Mouse (Mus musculus): ENCODE measurements around the gene Smarca2. TPM values are rescaled to one million over a fixed set of nuclear protein-coding genes. Genes with fewer than 3 reads are reported as not detected.
A peak's percentile ranks its signal among the peaks of the same experiment; 100 is the strongest.

The Smarca2 gene
- polyA plus RNA-seq, 1 experiment from 2014 or later, result 40.7 TPM

- peaks cover 48% of the 10 kb centered on the region for H3K27me3 ChIP-seq (ENCODE audit: low read depth, poor library complexity, severe bottlenecking)
- peak; percentile 68 for DNase-seq (ENCODE audit: low spot score)
- peaks cover 51% of the 10 kb centered on the region for H3K4me1 ChIP-seq
- peak overlapping the region; percentile 76 for H3K4me3 ChIP-seq
- peak overlapping the region; percentile 77 for H3K27ac ChIP-seq
- H3K9me3 ChIP-seq (replicated peaks), result no peaks in the 10 kb centered on the region
- WGBS, result under 1% methylated on average over 42 of the region's 44 CpGs
- H3K36me3 ChIP-seq, result no peaks in the 10 kb centered on the region
Observed at GRCm38 (mm10) chr19:26605438-26606320, 829 bp downstream of the Smarca2 start.

DNA sequence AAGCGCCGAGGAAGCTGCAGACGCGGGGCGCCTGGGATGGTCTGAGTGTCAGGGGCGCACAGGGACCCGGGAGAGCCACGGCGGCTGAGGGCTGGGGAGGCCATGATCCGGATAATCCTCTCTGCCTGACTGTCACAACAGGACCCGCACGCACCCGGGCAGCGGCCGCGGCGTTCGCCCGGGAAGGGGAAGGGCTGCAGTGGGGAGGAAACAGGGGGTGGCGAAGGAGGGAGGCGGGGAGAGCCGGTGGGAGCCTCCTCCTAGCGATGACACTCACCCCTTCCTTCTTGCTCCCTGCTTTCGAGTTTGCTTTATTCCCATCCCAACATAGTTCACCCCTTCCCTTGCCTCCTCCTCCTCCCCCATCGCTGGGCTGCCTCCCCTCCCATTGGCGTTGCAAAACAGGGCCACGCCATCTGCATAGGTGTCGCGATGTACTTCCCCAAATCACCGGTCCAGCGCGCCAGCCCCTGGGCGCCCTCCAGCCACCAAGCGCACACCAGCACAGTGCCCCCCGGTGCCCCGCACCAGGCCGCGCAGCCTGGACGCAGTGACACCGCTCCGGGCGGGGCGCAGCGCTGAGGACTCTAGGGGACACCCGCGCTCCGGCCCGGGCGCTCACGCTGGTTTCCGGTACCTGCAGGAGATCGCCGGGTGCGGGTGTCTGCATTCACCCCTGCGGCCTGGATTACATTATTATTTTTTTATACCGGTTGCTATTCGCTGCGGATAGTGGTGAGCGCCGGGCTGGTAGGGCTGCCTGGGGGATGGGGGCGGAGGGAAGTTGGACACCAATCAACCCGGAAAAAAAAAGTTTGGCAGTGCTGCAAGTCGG, 1.7 kb downstream of the Smarca2 start:
- peaks cover 51% of the 10 kb centered on the region for H3K4me1 ChIP-seq
- DNase-seq (ENCODE audit: low spot score), result peak; percentile 72
- H3K27me3 ChIP-seq (ENCODE audit: low read depth, poor library complexity, severe bottlenecking), result peaks cover 47% of the 10 kb centered on the region
- no peaks in the 10 kb centered on the region for H3K9me3 ChIP-seq (replicated peaks)
- peak overlapping the region; percentile 76 for H3K4me3 ChIP-seq
- peak overlapping the region; percentile 77 for H3K27ac ChIP-seq
- WGBS, result under 1% methylated on average over 63 of the region's 63 CpGs
- H3K36me3 ChIP-seq, result no peaks in the 10 kb centered on the region

- under 1% methylated on average over 56 of the region's 56 CpGs for WGBS
- peak overlapping the region; percentile 76 for H3K4me3 ChIP-seq
- H3K27me3 ChIP-seq (ENCODE audit: low read depth, poor library complexity, severe bottlenecking), result peaks cover 41% of the 10 kb centered on the region
- DNase-seq (ENCODE audit: low spot score), result no peak
- peak overlapping the region; percentile 77 for H3K27ac ChIP-seq
- peaks cover 51% of the 10 kb centered on the region for H3K4me1 ChIP-seq
- no peaks in the 10 kb centered on the region for H3K9me3 ChIP-seq (replicated peaks)
- no peaks in the 10 kb centered on the region for H3K36me3 ChIP-seq
Observed at GRCm38 (mm10) chr19:26607156-26607536, 2.3 kb downstream of the Smarca2 start.

- under 1% methylated on average over 39 of the region's 39 CpGs for WGBS
- peak overlapping the region; percentile 77 for H3K27ac ChIP-seq
- DNase-seq (ENCODE audit: low spot score), result peak; percentile 69
- H3K4me1 ChIP-seq, result peaks cover 49% of the 10 kb centered on the region
- peak overlapping the region; percentile 76 for H3K4me3 ChIP-seq
- peaks cover 39% of the 10 kb centered on the region for H3K27me3 ChIP-seq (ENCODE audit: low read depth, poor library complexity, severe bottlenecking)
- H3K36me3 ChIP-seq, result no peaks in the 10 kb centered on the region
- no peaks in the 10 kb centered on the region for H3K9me3 ChIP-seq (replicated peaks)
Observed at GRCm38 (mm10) chr19:26607551-26608433, 2.9 kb downstream of the Smarca2 start.

DNA sequence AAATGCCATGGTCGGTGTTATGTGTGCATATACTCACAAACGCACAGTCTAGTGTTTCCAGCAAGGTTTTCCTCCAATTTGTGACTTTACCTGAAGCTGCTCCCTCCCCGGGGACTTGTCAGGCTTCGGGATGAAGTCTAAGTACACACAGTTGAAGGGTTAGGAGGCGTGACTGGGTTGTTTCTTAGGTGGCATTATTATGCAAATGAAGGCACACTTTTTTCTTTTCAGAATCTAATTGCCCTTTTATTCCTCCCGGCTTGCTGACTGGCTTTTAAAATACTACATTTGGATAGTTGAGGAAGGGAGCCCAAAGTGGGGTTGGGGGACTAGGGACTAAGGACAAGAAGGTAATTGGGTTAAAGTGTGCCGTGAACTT, 3.6 kb downstream of the Smarca2 start:
- DNase-seq (ENCODE audit: low spot score), result no peak
- no peak overlapping the region for H3K27ac ChIP-seq
- no peaks in the 10 kb centered on the region for H3K9me3 ChIP-seq (replicated peaks)
- H3K4me1 ChIP-seq, result peaks cover 47% of the 10 kb centered on the region
- WGBS, result 7% methylated on average over 7 of the region's 7 CpGs
- H3K36me3 ChIP-seq, result no peaks in the 10 kb centered on the region
- H3K27me3 ChIP-seq (ENCODE audit: low read depth, poor library complexity, severe bottlenecking), result peaks cover 39% of the 10 kb centered on the region
- peak overlapping the region; percentile 76; the same call in 1 of the 2 replicates for H3K4me3 ChIP-seq

- Histone ChIP-seq H3K9me3 (replicated peaks) (no peaks in the 10 kb centered on the region), H3K4me1 (peaks cover 35% of the 10 kb centered on the region), H3K4me3 (no peak overlapping the region), H3K36me3 (no peaks in the 10 kb centered on the region), H3K27ac (no peak overlapping the region), H3K27me3 (ENCODE audit: low read depth, poor library complexity, severe bottlenecking) (peaks cover 39% of the 10 kb centered on the region)
- 42% methylated on average over 2 of the region's 2 CpGs for WGBS
- DNase-seq (ENCODE audit: low spot score), result no peak
Observed at GRCm38 (mm10) chr19:26609637-26610036, 4.8 kb downstream of the Smarca2 start.

GRCm38 (mm10) chr19:26612995-26613394, 8.1 kb downstream of the Smarca2 start:
- H3K27me3 ChIP-seq (ENCODE audit: low read depth, poor library complexity, severe bottlenecking), result peaks cover 18% of the 10 kb centered on the region
- no peak for DNase-seq (ENCODE audit: low spot score)
- WGBS, result 24% methylated on average over 4 of the region's 4 CpGs
- H3K36me3 ChIP-seq, result no peaks in the 10 kb centered on the region
- peaks cover 9% of the 10 kb centered on the region; the same call in 1 of the 2 replicates for H3K4me1 ChIP-seq
- H3K9me3 ChIP-seq (replicated peaks), result no peaks in the 10 kb centered on the region
- no peak overlapping the region for H3K4me3 ChIP-seq
- no peak overlapping the region for H3K27ac ChIP-seq

DNA sequence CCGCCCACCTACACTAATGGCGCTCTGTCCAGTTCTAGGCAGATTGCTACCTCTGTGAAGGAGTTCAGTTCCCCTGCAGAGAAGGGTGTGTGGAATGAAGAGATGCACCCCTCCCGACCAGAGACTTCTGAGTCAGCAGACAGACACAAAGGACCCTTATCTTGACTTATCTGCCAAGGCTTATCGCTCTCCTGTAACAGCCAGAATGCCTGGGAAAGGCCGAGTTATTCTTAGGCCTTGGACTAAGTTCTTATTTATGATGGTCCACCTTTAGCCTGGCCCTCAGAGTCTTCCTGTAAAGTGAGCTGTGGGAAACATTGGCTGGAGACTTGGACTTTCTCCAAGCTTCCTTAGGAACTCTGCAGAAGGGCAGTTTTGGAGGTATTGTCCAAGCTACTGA, 8.8 kb downstream of the Smarca2 start:
- Histone ChIP-seq H3K9me3 (replicated peaks) (no peaks in the 10 kb centered on the region), H3K27ac (no peak overlapping the region), H3K4me1 (0 out of 2 replicates have a peak, but pooled peaks cover 4% of the 10 kb centered on the region), H3K36me3 (no peaks in the 10 kb centered on the region), H3K27me3 (ENCODE audit: low read depth, poor library complexity, severe bottlenecking) (peaks cover 11% of the 10 kb centered on the region), H3K4me3 (no peak overlapping the region)
- DNase-seq (ENCODE audit: low spot score), result no peak
- WGBS, result 68% methylated on average over 5 of the region's 5 CpGs

DNA sequence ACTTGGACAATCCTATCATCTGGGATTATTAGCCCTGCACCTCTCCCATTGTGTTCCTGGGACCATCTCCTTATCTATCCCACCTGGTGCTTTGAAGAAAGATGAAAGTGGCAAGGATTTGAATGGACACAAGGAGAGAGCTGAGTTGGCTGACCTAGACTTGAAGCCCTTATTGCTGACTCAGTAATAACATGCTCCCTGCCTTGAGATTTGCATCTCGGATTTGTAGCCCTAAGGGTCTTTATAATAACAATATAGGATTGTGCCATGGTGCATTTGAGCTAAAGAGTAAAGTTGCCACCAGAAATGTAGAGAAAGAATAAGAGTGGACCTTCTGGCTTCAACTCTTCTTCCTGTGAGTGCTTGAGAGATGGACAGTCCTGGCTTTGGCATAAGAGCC, 11.4 kb downstream of the Smarca2 start:
- 0 out of 2 replicates have a peak, but pooled peaks cover 4% of the 10 kb centered on the region for H3K4me1 ChIP-seq
- H3K36me3 ChIP-seq, result no peaks in the 10 kb centered on the region
- no peaks in the 10 kb centered on the region for H3K9me3 ChIP-seq (replicated peaks)
- WGBS, result 74% methylated on average over 1 of the region's 1 CpGs
- no peak for DNase-seq (ENCODE audit: low spot score)
- no peak overlapping the region for H3K27ac ChIP-seq
- H3K27me3 ChIP-seq (ENCODE audit: low read depth, poor library complexity, severe bottlenecking), result no peaks in the 10 kb centered on the region
- H3K4me3 ChIP-seq, result no peak overlapping the region

- no peak for DNase-seq (ENCODE audit: low spot score)
- Histone ChIP-seq H3K27ac (no peak overlapping the region), H3K27me3 (ENCODE audit: low read depth, poor library complexity, severe bottlenecking) (no peaks in the 10 kb centered on the region), H3K36me3 (no peaks in the 10 kb centered on the region), H3K4me3 (no peak overlapping the region), H3K4me1 (0 out of 2 replicates have a peak, but pooled peaks cover 4% of the 10 kb centered on the region), H3K9me3 (replicated peaks) (no peaks in the 10 kb centered on the region)
- 94% methylated on average over 5 of the region's 5 CpGs for WGBS
Observed at GRCm38 (mm10) chr19:26617287-26617686, 12.4 kb downstream of the Smarca2 start.

- DNase-seq (ENCODE audit: low spot score), result no peak
- no peaks in the 10 kb centered on the region for H3K27me3 ChIP-seq (ENCODE audit: low read depth, poor library complexity, severe bottlenecking)
- H3K36me3 ChIP-seq, result no peaks in the 10 kb centered on the region
- no peaks in the 10 kb centered on the region for H3K9me3 ChIP-seq (replicated peaks)
- no peak overlapping the region for H3K4me3 ChIP-seq
- H3K27ac ChIP-seq, result no peak overlapping the region
- peaks cover 3% of the 10 kb centered on the region; the same call in 1 of the 2 replicates for H3K4me1 ChIP-seq
- WGBS, result 85% methylated on average over 8 of the region's 8 CpGs
Observed at GRCm38 (mm10) chr19:26630712-26631235, 25.9 kb downstream of the Smarca2 start.

- no peak for DNase-seq (ENCODE audit: low spot score)
- Histone ChIP-seq H3K27ac (no peak overlapping the region), H3K36me3 (no peaks in the 10 kb centered on the region), H3K27me3 (ENCODE audit: low read depth, poor library complexity, severe bottlenecking) (no peaks in the 10 kb centered on the region), H3K9me3 (replicated peaks) (no peaks in the 10 kb centered on the region), H3K4me3 (no peak overlapping the region), H3K4me1 (peaks cover 3% of the 10 kb centered on the region; the same call in 1 of the 2 replicates)
- 83% methylated on average over 5 of the region's 5 CpGs for WGBS
Observed at GRCm38 (mm10) chr19:26632228-26632627, 27.4 kb downstream of the Smarca2 start.
